Mouse (Mus musculus) CH12.LX (cell line): ENCODE measurements around the gene Zc3h12c. TPM values are rescaled to one million over a fixed set of nuclear protein-coding genes. Genes with fewer than 3 reads are reported as not detected.

Source experiments
- DNase-seq: peaks from one replicate; pipeline ENCODE4 v3.0.0-alpha.2; 2013; ENCODE audit errors: extremely low read depth
- H3K27ac ChIP-seq: 2 replicates; pipeline ENCODE4 v1.5.1; 2012; ENCODE audit warnings: low read depth, mild to moderate bottlenecking, control low read depth, moderate library complexity; ENCODE audit not compliant: insufficient read depth
- H3K27me3 ChIP-seq: replicated peaks from 2 replicates; pipeline ENCODE3; 2012; ENCODE audit warnings: inconsistent platforms
- H3K36me3 ChIP-seq, 2 experiments: replicated peaks in 1 of 2; 2 replicates each; pipeline versions ENCODE3 to v1.6.1; 2012; ENCODE audit warnings: inconsistent platforms in 1 of 2, low read length in 1 of 2, mild to moderate bottlenecking in 1 of 2, mixed read lengths in 1 of 2, moderate library complexity in 1 of 2; ENCODE audit not compliant: control insufficient read depth in 1 of 2, insufficient read depth in 1 of 2
- H3K4me1 ChIP-seq, 2 experiments: 2 replicates each; pipeline ENCODE4 v1.6.1; 2012; ENCODE audit warnings: inconsistent platforms in 1 of 2, moderate library complexity in 1 of 2; ENCODE audit not compliant: insufficient read depth in 2 of 2, control insufficient read depth in 1 of 2
- H3K4me2 ChIP-seq: 2 replicates; pipeline ENCODE4 v1.6.1; 2012; ENCODE audit warnings: low read depth, mild to moderate bottlenecking, control low read depth; ENCODE audit not compliant: poor library complexity, insufficient read depth, severe bottlenecking
- H3K4me3 ChIP-seq, 3 experiments: fragments of 150-350 bp in 1 of 3; sonication (generic) in 1 of 3; replicated peaks in 1 of 3; 2 replicates each; pipeline versions ENCODE3 to v1.5.1; 2011 to 2012; ENCODE audit warnings: low read depth in 2 of 3, low read length in 2 of 3, mild to moderate bottlenecking in 2 of 3, moderate library complexity in 2 of 3, control low read depth in 1 of 3, improper control_type of control experiment in 1 of 3, inconsistent platforms in 1 of 3, mixed read lengths in 1 of 3; ENCODE audit not compliant: poor library complexity in 1 of 3
- H3K79me2 ChIP-seq: replicated peaks from 2 replicates; pipeline ENCODE4 v1.6.1; 2012; ENCODE audit warnings: mild to moderate bottlenecking, moderate library complexity; ENCODE audit not compliant: control insufficient read depth, poor library complexity, insufficient read depth, severe bottlenecking; ENCODE audit errors: extremely low read depth
- H3K9ac ChIP-seq: 2 replicates; pipeline ENCODE4 v1.6.1; 2012; ENCODE audit warnings: low read depth, mild to moderate bottlenecking, control low read depth, moderate library complexity; ENCODE audit not compliant: insufficient read depth
- H3K9me3 ChIP-seq: replicated peaks from 2 replicates; pipeline ENCODE3; 2012; ENCODE audit warnings: low read length, inconsistent platforms, mixed read lengths
- BHLHE40 ChIP-seq: IDR thresholded peaks from 2 replicates; pipeline ENCODE4 v1.6.1; 2011; ENCODE audit warnings: mild to moderate bottlenecking, low read depth, low read length, improper control_type of control experiment
- CHD1 ChIP-seq: IDR thresholded peaks from 2 replicates; pipeline ENCODE4 v1.6.1; 2012; ENCODE audit warnings: low read depth, low read length, improper control_type of control experiment, inconsistent platforms
- E2F4 ChIP-seq: IDR thresholded peaks from 2 replicates; pipeline ENCODE4 v1.6.1; 2011; ENCODE audit warnings: low read depth, low read length, improper control_type of control experiment; ENCODE audit not compliant: insufficient replicate concordance
- ELF1 ChIP-seq: IDR thresholded peaks from 2 replicates; pipeline ENCODE4 v1.6.1; 2014; ENCODE audit warnings: low read depth, mild to moderate bottlenecking, inconsistent platforms, low read length, improper control_type of control experiment
- ETS1 ChIP-seq: conservative IDR thresholded peaks from 2 replicates; pipeline ENCODE4 v1.6.1; 2012; ENCODE audit warnings: low read depth, mild to moderate bottlenecking, inconsistent platforms, low read length, improper control_type of control experiment, moderate library complexity
- GABPA ChIP-seq: IDR thresholded peaks from 2 replicates; pipeline ENCODE4 v1.6.1; 2012; ENCODE audit warnings: low read depth, low read length, improper control_type of control experiment, inconsistent platforms; ENCODE audit not compliant: insufficient replicate concordance
- HCFC1 ChIP-seq: IDR thresholded peaks from 2 replicates; pipeline ENCODE4 v1.6.1; 2012; ENCODE audit warnings: low read depth, mild to moderate bottlenecking, inconsistent platforms, low read length, improper control_type of control experiment
- IRF4 ChIP-seq: IDR thresholded peaks from 2 replicates; pipeline ENCODE4 v1.6.1; 2014; ENCODE audit warnings: low read depth, mild to moderate bottlenecking, inconsistent platforms, low read length, improper control_type of control experiment
- KAT2A ChIP-seq: IDR thresholded peaks from 2 replicates; pipeline ENCODE4 v1.6.1; 2012; ENCODE audit warnings: low read length, improper control_type of control experiment, inconsistent platforms; ENCODE audit not compliant: insufficient replicate concordance
- MAFK ChIP-seq: IDR thresholded peaks from 2 replicates; pipeline ENCODE4 v1.6.1; 2011; ENCODE audit warnings: low read length, improper control_type of control experiment; ENCODE audit not compliant: insufficient replicate concordance
- MAX ChIP-seq: IDR thresholded peaks from 2 replicates; pipeline ENCODE4 v1.6.1; 2011; ENCODE audit warnings: low read length, improper control_type of control experiment
- MXI1 ChIP-seq: IDR thresholded peaks from 2 replicates; pipeline ENCODE4 v1.6.1; 2011; ENCODE audit warnings: mild to moderate bottlenecking, low read depth, low read length, improper control_type of control experiment
- MYC ChIP-seq: IDR thresholded peaks from 2 replicates; pipeline ENCODE4 v1.6.1; 2011; ENCODE audit warnings: low read depth, mild to moderate bottlenecking, improper control_type of control experiment, low read length
- NRF1 ChIP-seq: IDR thresholded peaks from 2 replicates; pipeline ENCODE4 v1.6.1; 2014; ENCODE audit warnings: low read depth, mild to moderate bottlenecking, inconsistent platforms, low read length, improper control_type of control experiment, moderate library complexity
- PAX5 ChIP-seq: IDR thresholded peaks from 2 replicates; pipeline ENCODE4 v1.6.1; 2012; ENCODE audit warnings: low read length, inconsistent platforms, mixed read lengths
- POLR2A ChIP-seq: IDR thresholded peaks from 2 replicates; pipeline ENCODE4 v1.6.1; 2011; ENCODE audit warnings: low read depth, mild to moderate bottlenecking, improper control_type of control experiment, low read length
- POLR2AphosphoS2 ChIP-seq: IDR thresholded peaks from 2 replicates; pipeline ENCODE4 v1.6.1; 2011; ENCODE audit warnings: low read depth, low read length, improper control_type of control experiment
- RCOR1 ChIP-seq: conservative IDR thresholded peaks from 2 replicates; pipeline ENCODE4 v1.6.1; 2012; ENCODE audit warnings: low read depth, mild to moderate bottlenecking, inconsistent platforms, low read length, improper control_type of control experiment
- SIN3A ChIP-seq: IDR thresholded peaks from 2 replicates; pipeline ENCODE4 v1.6.1; 2012; ENCODE audit warnings: low read length, improper control_type of control experiment, inconsistent platforms
- SMC3 ChIP-seq: IDR thresholded peaks from 2 replicates; pipeline ENCODE4 v1.6.1; 2011; ENCODE audit warnings: low read depth, low read length, improper control_type of control experiment
- TCF12 ChIP-seq: IDR thresholded peaks from 2 replicates; pipeline ENCODE4 v1.6.1; 2014; ENCODE audit warnings: low read depth, mild to moderate bottlenecking, inconsistent platforms, low read length, improper control_type of control experiment
- UBTF ChIP-seq: IDR thresholded peaks from 2 replicates; pipeline ENCODE4 v1.6.1; 2012; ENCODE audit warnings: low read depth, mild to moderate bottlenecking, inconsistent platforms, low read length, improper control_type of control experiment, moderate library complexity
- USF1 ChIP-seq: IDR thresholded peaks from 2 replicates; pipeline ENCODE4 v1.6.1; 2014; ENCODE audit warnings: low read depth, mild to moderate bottlenecking, inconsistent platforms, low read length, improper control_type of control experiment
- USF2 ChIP-seq: conservative IDR thresholded peaks from 2 replicates; pipeline ENCODE4 v1.6.1; 2011; ENCODE audit warnings: low read depth, low read length, improper control_type of control experiment
- ZC3H11A ChIP-seq: IDR thresholded peaks from 2 replicates; pipeline ENCODE4 v1.6.1; 2012; ENCODE audit warnings: low read depth, mild to moderate bottlenecking, inconsistent platforms, low read length, improper control_type of control experiment
- ZKSCAN1 ChIP-seq: IDR thresholded peaks from 2 replicates; pipeline ENCODE4 v1.6.1; 2012; ENCODE audit warnings: low read depth, inconsistent platforms, low read length, improper control_type of control experiment, borderline replicate concordance
- ZMIZ1 ChIP-seq: IDR thresholded peaks from 2 replicates; pipeline ENCODE4 v1.6.1; 2012; ENCODE audit warnings: low read depth, mild to moderate bottlenecking, inconsistent platforms, low read length, improper control_type of control experiment
- ZNF384 ChIP-seq: IDR thresholded peaks from 2 replicates; pipeline ENCODE4 v1.6.1; 2012; ENCODE audit warnings: low read depth, low read length, improper control_type of control experiment, inconsistent platforms
- dilution Hi-C: fragments of 300-500 bp; cut with MboI; formaldehyde crosslinking; loops from 2 replicates; pipeline ENCODE4 v1.14.3; 2020; ENCODE audit warnings: low sequenced_read_pairs; ENCODE audit not compliant: extremely low pct_unique_long_range_greater_than_20kb, extremely low pct_ligation_motif_present
- in situ Hi-C: fragments of 300-500 bp; cut with MboI; formaldehyde crosslinking; loops from 3 replicates; pipeline ENCODE4 v1.14.3; 2019; ENCODE audit warnings: low sequenced_read_pairs, low pct_ligation_motif_present, low pct_unique_long_range_greater_than_20kb, mixed read lengths
- polyA plus RNA-seq: library from polyadenylated mRNA; unstranded; fragments of >175 nt; gene quantifications from 2 replicates; pipeline ENCODE4 v1.2.1, GENCODE M21; 2012; ENCODE audit warnings: low read depth; ENCODE audit not compliant: insufficient read length
- total RNA-seq, 2 experiments: library from RNA; depleted of rRNA; stranded (reverse); fragments of 300-350 nt in 1 of 2; fragments of >200 nt in 1 of 2; gene quantifications; 2 replicates each; pipeline ENCODE4 v1.2.3; 2012 to 2014

Zc3h12c gene
- total and polyA plus RNA-seq, 3 experiments = 11.2 to 36.1 (median 21.7) TPM

- peak; percentile 63; the same call in 1 of the 2 replicates for TF ChIP-seq MYC
- TF ChIP-seq ZMIZ1 = no peak
- peak; percentile 51; the same call in 1 of the 2 replicates for TF ChIP-seq MXI1
These were observed 19.7 kb upstream of the Zc3h12c start (continued) for GRCm38 (mm10) chr9:52188106-52188505.

- Histone ChIP-seq H3K9me3 (peaks cover 5% of the 10 kb centered on the region), H3K27ac (no peak overlapping the region), H3K79me2 (no peaks in the 10 kb centered on the region), H3K36me3 (no peaks in the 10 kb centered on the region), H3K27me3 (no peaks in the 10 kb centered on the region), H3K4me3 (no peak overlapping the region), H3K9ac (no peak overlapping the region), H3K4me2 (no peak overlapping the region), H3K4me1 (peaks cover 15 to 32% of the 10 kb centered on the region in 2 experiments; a peak in 3 of 4 replicates)
- in situ Hi-C loops (no loop called here), dilution Hi-C loops (loop anchor here (25.0 kb wide), 1 partner anchor 101 kb away; no protein-coding TSS in a partner anchor)
- TF ChIP-seq TCF12 = no peak
- peak; percentile 94 for TF ChIP-seq MAFK
- no peak for TF ChIP-seq UBTF
- no peak for TF ChIP-seq BHLHE40
- no peak for DNase-seq
These were observed 18.0 kb upstream of the Zc3h12c start for GRCm38 (mm10) chr9:52186296-52186941.

GRCm38 (mm10) chr9:52181419-52181818 is 13.0 kb upstream of the Zc3h12c start:
- Histone ChIP-seq H3K9ac (no peak overlapping the region), H3K4me2 (peak overlapping the region; percentile 52), H3K4me1 (peaks cover 18 to 35% of the 10 kb centered on the region in 2 experiments), H3K36me3 (no peaks in the 10 kb centered on the region), H3K9me3 (no peaks in the 10 kb centered on the region), H3K27me3 (no peaks in the 10 kb centered on the region), H3K79me2 (no peaks in the 10 kb centered on the region), H3K27ac (peak overlapping the region; percentile 77), H3K4me3 (no peak overlapping the region)
- in situ Hi-C loops = no loop called here
- dilution Hi-C loops = loop anchor here (25.0 kb wide), 1 partner anchor 106 kb away; no protein-coding TSS in a partner anchor
- DNase-seq = peak; percentile 82
- TF ChIP-seq MAX = no peak; the same call in 1 of the 2 replicates
- TF ChIP-seq CHD1 = 0 out of 2 replicates have a peak, but pooled peaks have one; percentile 22
- TF ChIP-seq GABPA = no peak
- no peak for TF ChIP-seq ZNF384
- no peak for TF ChIP-seq ELF1
- 0 out of 2 replicates have a peak, but pooled peaks have one; percentile 8 for TF ChIP-seq SMC3
- no peak for TF ChIP-seq SIN3A
- peak; percentile 77 for TF ChIP-seq ETS1
- TF ChIP-seq KAT2A = no peak
- no peak for TF ChIP-seq PAX5
- no peak for TF ChIP-seq POLR2A
- no peak for TF ChIP-seq RCOR1
- no peak for TF ChIP-seq USF2
- peak; percentile 79 for TF ChIP-seq BHLHE40
- TF ChIP-seq POLR2AphosphoS2 = no peak
- TF ChIP-seq HCFC1 = no peak
- TF ChIP-seq MYC = peak; percentile 80
- TF ChIP-seq NRF1 = no peak
- peak; percentile 59 for TF ChIP-seq TCF12
- no peak for TF ChIP-seq E2F4
- no peak for TF ChIP-seq ZC3H11A
- no peak for TF ChIP-seq USF1
- TF ChIP-seq MXI1 = no peak
- no peak for TF ChIP-seq UBTF
- no peak for TF ChIP-seq ZMIZ1
- TF ChIP-seq ZKSCAN1 = no peak
- peak; percentile 83 for TF ChIP-seq IRF4
